Mouse (Mus musculus) central nervous system, embryonic 14 days (tissue): ENCODE data around the gene Rrbp1. TPM values are rescaled to one million over a fixed set of nuclear protein-coding genes. Genes with fewer than 3 reads are reported as not detected.

Experiments
- polyA plus RNA-seq: library from polyadenylated mRNA; depleted of rRNA; stranded (reverse); fragments of >200 nt; gene quantifications from 2 replicates; pipeline ENCODE4 v1.2.3, GENCODE M21; 2012; rRNA removed

The Rrbp1 gene
- 68.9 and 126 TPM in 2 replicates for polyA plus RNA-seq

GRCm38 (mm10) chr2:144011080-144011551, at the start of gene Rrbp1:
TSS of gene Rrbp1 (minus strand) at chr2:144011263.

GRCm38 (mm10) chr2:144032664-144033063, 21.6 kb upstream of the Rrbp1 start, which contains the start of gene Banf2:
TSS of gene Banf2 (plus strand) at chr2:144033059.

GRCm38 (mm10) chr2:143914760-143915599, 96.1 kb downstream of the Rrbp1 start, which contains the start of gene Dstn:
TSS of gene Dstn (plus strand) at chr2:143915320.

Other genes starting within 250 kb of the Rrbp1 start
- gene Bfsp1, start 148.1 kb downstream of the Rrbp1 start, polyA plus RNA-seq = 1.6 TPM in 2 replicates
- 133 and 137 TPM in 2 replicates for gene Dstn, start 95.9 kb downstream of the Rrbp1 start, polyA plus RNA-seq
- gene Banf2, start 21.8 kb upstream of the Rrbp1 start, polyA plus RNA-seq = not detected in 2 replicates